Mouse (Mus musculus) megakaryocyte progenitor cell, adult 5-6 weeks (primary cell): Measurements from ENCODE around the gene Spi1. TPM values are rescaled to one million over a fixed set of nuclear protein-coding genes. Genes with fewer than 3 reads are reported as not detected.

Experiments used
- ATAC-seq: replicated peaks from 2 replicates; pipeline ENCODE4 v1.8.0; 2016; ENCODE audit warnings: mild to moderate bottlenecking, moderate TSS enrichment, inconsistent platforms; ENCODE audit not compliant: poor library complexity
- total RNA-seq, 2 experiments: library from RNA; stranded (forward) in 1 of 2; stranded (reverse) in 1 of 2; fragments of 157-497, 149-512 nt in 1 of 2; fragments of 200-1000 nt in 1 of 2; gene quantifications; 2 replicates each; pipeline versions ENCODE4 v1.2.3 to v1.2.4; 2015 to 2017

Spi1 gene
- total RNA-seq, 2 experiments from 2014 or later, result 97.3 to 182 TPM

- peak; percentile 40 for ATAC-seq
Measured at GRCm38 (mm10) chr2:91065544-91065943, 16.6 kb upstream of the Spi1 start.

- ATAC-seq, result no peak
Measured at GRCm38 (mm10) chr2:91066455-91066854, 15.7 kb upstream of the Spi1 start.

GRCm38 (mm10) chr2:91068162-91068871, 13.9 kb upstream of the Spi1 start:
- ATAC-seq, result no peak

GRCm38 (mm10) chr2:91068872-91069165, 13.4 kb upstream of the Spi1 start:
- no peak for ATAC-seq

GRCm38 (mm10) chr2:91069306-91070000, 12.7 kb upstream of the Spi1 start:
- ATAC-seq, result no peak

GRCm38 (mm10) chr2:91070076-91070800, 12.0 kb upstream of the Spi1 start, which contains the start of gene Slc39a13:
Gene Slc39a13 (minus strand): TSS chr2:91070417.
- peak; percentile 89 for ATAC-seq

GRCm38 (mm10) chr2:91071059-91071458, 11.1 kb upstream of the Spi1 start:
- no peak for ATAC-seq

- ATAC-seq, result no peak
Measured at GRCm38 (mm10) chr2:91072092-91072491, 10.1 kb upstream of the Spi1 start.

- ATAC-seq, result no peak
Measured at GRCm38 (mm10) chr2:91077957-91078313, 4.3 kb upstream of the Spi1 start.

GRCm38 (mm10) chr2:91078314-91079025, 3.7 kb upstream of the Spi1 start:
- ATAC-seq, result peak; percentile 23

- no peak for ATAC-seq
Measured at GRCm38 (mm10) chr2:91079026-91079384, 3.2 kb upstream of the Spi1 start.

- ATAC-seq, result peak; percentile 43
Measured at GRCm38 (mm10) chr2:91080784-91081513, 1.2 kb upstream of the Spi1 start.

GRCm38 (mm10) chr2:91082844-91083243, 654 bp downstream of the Spi1 start:
- ATAC-seq, result peak; percentile 71

GRCm38 (mm10) chr2:91083366-91083940, 1.3 kb downstream of the Spi1 start:
- peak; percentile 9 for ATAC-seq

- peak; percentile 23; the same call in 1 of the 2 replicates for ATAC-seq
Measured at GRCm38 (mm10) chr2:91084179-91084820, 2.1 kb downstream of the Spi1 start.

- no peak for ATAC-seq
Measured at GRCm38 (mm10) chr2:91085494-91086391, 3.6 kb downstream of the Spi1 start.

GRCm38 (mm10) chr2:91086392-91087237, 4.4 kb downstream of the Spi1 start:
- ATAC-seq, result peak; percentile 27

GRCm38 (mm10) chr2:91087453-91087852, 5.3 kb downstream of the Spi1 start:
- ATAC-seq, result 0 out of 2 replicates have a peak, but pooled peaks have one; percentile 4
